Mouse (Mus musculus): ENCODE measurements around the gene Ptchd3. TPM values are rescaled to one million over a fixed set of nuclear protein-coding genes. Genes with fewer than 3 reads are reported as not detected.

Ptchd3 gene
- not detected in 2 replicates for polyA plus RNA-seq (2012; rRNA removed)

DNA sequence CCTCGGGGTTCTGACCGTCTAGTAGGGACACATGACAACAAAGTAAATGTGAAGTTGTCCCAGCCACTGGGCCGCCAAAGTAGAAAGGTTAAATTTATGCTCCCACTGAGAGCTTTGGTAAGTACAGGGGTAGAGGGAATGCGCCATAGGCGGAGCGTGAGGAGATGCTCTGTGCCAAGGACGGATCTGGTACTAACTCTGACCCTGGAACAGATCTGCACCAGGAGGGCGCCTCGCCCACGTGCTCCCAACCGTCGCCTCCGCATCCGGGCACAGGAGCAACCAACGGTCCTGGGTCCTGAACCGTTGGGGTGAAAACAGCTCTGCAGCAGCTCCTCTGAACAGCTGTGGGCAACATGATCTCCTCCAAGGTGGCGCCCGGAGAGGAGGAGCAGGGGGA, at the start of gene Ptchd3:
Gene Ptchd3, plus strand, starts transcription at position 301 of the 400 bp plus-strand sequence.
- no peaks in the 10 kb centered on the region for H3K36me3 ChIP-seq (ENCODE audit: control insufficient read depth, insufficient read depth, low read length)
- TF ChIP-seq POLR2A (IDR thresholded peaks at IDR 0.05; ENCODE audit: low read depth, low read length): no peak
- TF ChIP-seq CTCF (IDR thresholded peaks at IDR 0.05; ENCODE audit: extremely low read depth, insufficient read length, insufficient replicate concordance, low read depth, low read length): no peak
- WGBS: 68% methylated on average over 18 of the region's 18 CpGs

DNA sequence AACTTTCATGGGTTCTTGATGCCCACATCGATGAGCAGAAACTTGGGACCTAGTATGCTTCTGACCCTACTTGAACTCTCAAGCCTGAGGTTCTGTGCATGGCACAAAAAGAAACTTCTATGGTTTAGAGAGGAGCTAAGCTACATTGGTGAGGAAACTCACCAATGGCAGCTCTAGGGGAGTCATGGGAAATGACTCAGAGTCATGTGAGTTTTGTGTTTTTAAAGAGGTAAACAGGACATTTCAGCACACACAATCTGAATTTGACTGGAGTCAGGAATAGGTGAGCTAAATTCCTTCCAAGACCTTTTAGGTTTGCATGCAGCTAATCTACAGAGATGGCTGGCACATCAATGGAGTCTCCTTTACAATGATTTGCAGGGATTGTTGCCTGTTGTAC, 48.2 kb upstream of the Ptchd3 start:
- WGBS: 91% methylated on average over 1 of the region's 1 CpGs
- Histone ChIP-seq H3K4me3 (ENCODE audit: low read depth, low read length) (no peak overlapping the region), H3K27me3 (ENCODE audit: control insufficient read depth, insufficient read depth, low read length) (no peaks in the 10 kb centered on the region), H3K4me1 (ENCODE audit: control insufficient read depth, insufficient read depth, insufficient read length, low read length) (no peaks in the 10 kb centered on the region), H3K27ac (ENCODE audit: insufficient read depth, low read depth, low read length) (no peak overlapping the region), H3K36me3 (ENCODE audit: control insufficient read depth, insufficient read depth, low read length) (no peaks in the 10 kb centered on the region)
- TF ChIP-seq POLR2A (IDR thresholded peaks at IDR 0.05; ENCODE audit: low read depth, low read length): no peak
- TF ChIP-seq CTCF (IDR thresholded peaks at IDR 0.05; ENCODE audit: extremely low read depth, insufficient read length, insufficient replicate concordance, low read depth, low read length): no peak

More for the DNA sequence above, at the start of gene Ptchd3:
- Histone ChIP-seq H3K4me3 (ENCODE audit: low read depth, low read length) (no peak within 1 kb of the TSS), H3K27me3 (ENCODE audit: control insufficient read depth, insufficient read depth, low read length) (no peaks in the 10 kb centered on the region), H3K4me1 (ENCODE audit: control insufficient read depth, insufficient read depth, insufficient read length, low read length) (no peaks in the 10 kb centered on the region), H3K27ac (ENCODE audit: insufficient read depth, low read depth, low read length) (no peak within 1 kb of the TSS)

DNA sequence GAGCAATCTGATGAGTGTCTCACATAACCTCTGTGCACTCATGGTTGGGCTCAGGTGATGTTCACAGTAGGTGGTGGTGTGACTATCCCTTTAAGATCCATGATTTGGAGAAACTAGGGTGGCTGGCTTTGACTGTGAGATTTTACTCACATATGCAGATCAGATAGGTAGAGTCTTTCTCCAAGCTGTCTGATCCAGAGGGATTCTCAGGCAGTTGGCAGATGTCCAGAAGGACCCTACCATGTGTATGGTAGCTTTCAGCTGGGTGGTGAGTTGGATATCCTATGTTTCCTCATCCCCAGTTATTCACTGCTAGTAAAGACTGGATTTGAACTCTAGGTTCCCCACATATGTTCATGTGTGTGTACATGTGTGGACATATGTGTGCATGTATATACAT, 42.6 kb upstream of the Ptchd3 start:
- H3K27me3 ChIP-seq (ENCODE audit: control insufficient read depth, insufficient read depth, low read length): no peaks in the 10 kb centered on the region

DNA sequence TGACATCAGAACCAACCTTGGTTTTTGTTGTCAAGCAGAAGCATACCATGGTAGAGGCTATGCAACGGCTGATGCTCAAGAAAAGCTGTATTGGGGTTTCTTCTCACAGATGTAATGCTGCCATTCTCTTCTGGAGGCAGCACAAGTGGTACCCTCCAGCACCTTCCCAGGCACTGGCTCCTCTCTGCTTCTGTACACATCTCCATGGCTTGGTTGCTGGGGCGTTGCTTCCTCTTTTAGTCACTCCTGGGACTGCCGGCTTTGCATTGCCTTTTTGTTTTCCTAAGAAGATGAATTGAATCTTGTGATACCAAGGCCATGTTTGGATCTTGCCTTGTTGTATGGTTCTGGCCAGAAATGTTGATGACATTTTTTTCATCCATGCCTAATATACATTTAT, 40.5 kb upstream of the Ptchd3 start:
- H3K27ac ChIP-seq (ENCODE audit: insufficient read depth, low read depth, low read length): no peak overlapping the region
- peaks cover 14% of the 10 kb centered on the region; the same call in 1 of the 2 replicates for H3K4me1 ChIP-seq (ENCODE audit: control insufficient read depth, insufficient read depth, insufficient read length, low read length)
- no peak for TF ChIP-seq POLR2A (IDR thresholded peaks at IDR 0.05; ENCODE audit: low read depth, low read length)
- TF ChIP-seq CTCF (IDR thresholded peaks at IDR 0.05; ENCODE audit: extremely low read depth, insufficient read length, insufficient replicate concordance, low read depth, low read length): no peak
- no peaks in the 10 kb centered on the region for H3K36me3 ChIP-seq (ENCODE audit: control insufficient read depth, insufficient read depth, low read length)
- no peaks in the 10 kb centered on the region for H3K27me3 ChIP-seq (ENCODE audit: control insufficient read depth, insufficient read depth, low read length)
- H3K4me3 ChIP-seq (ENCODE audit: low read depth, low read length): no peak overlapping the region
- WGBS: 84% methylated on average over 3 of the region's 3 CpGs

More for the DNA sequence above, 42.6 kb upstream of the Ptchd3 start:
- Histone ChIP-seq H3K4me3 (ENCODE audit: low read depth, low read length) (no peak overlapping the region), H3K36me3 (ENCODE audit: control insufficient read depth, insufficient read depth, low read length) (no peaks in the 10 kb centered on the region), H3K27ac (ENCODE audit: insufficient read depth, low read depth, low read length) (no peak overlapping the region), H3K4me1 (ENCODE audit: control insufficient read depth, insufficient read depth, insufficient read length, low read length) (peaks cover 12% of the 10 kb centered on the region; the same call in 1 of the 2 replicates)
- TF ChIP-seq CTCF (IDR thresholded peaks at IDR 0.05; ENCODE audit: extremely low read depth, insufficient read length, insufficient replicate concordance, low read depth, low read length) (no peak), POLR2A (IDR thresholded peaks at IDR 0.05; ENCODE audit: low read depth, low read length) (no peak)

DNA sequence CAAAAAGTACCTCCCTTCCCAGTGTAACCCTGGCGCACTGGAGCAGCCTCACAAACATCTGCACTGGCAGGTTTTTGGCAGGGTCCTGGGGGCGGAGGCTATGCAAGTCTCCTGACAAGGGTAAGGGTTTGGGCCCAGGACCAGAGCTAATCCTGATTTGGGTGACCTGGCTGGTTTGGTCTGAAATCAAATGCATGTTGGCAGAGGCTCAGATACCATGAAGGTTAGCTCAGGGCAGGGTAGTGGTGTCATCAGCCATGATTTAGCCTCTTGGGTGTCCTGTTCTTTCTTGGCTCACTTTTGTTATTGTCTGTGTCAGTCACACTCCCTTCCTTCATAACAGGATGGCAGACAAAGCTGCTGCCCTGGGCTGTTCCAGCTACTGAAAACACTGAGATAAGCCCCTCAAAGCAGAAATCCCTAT, 39.4 kb upstream of the Ptchd3 start:
- WGBS: 87% methylated on average over 2 of the region's 2 CpGs
- no peak overlapping the region for H3K27ac ChIP-seq (ENCODE audit: insufficient read depth, low read depth, low read length)
- no peaks in the 10 kb centered on the region for H3K36me3 ChIP-seq (ENCODE audit: control insufficient read depth, insufficient read depth, low read length)
- H3K27me3 ChIP-seq (ENCODE audit: control insufficient read depth, insufficient read depth, low read length): no peaks in the 10 kb centered on the region
- TF ChIP-seq CTCF (IDR thresholded peaks at IDR 0.05; ENCODE audit: extremely low read depth, insufficient read length, insufficient replicate concordance, low read depth, low read length) (no peak), POLR2A (IDR thresholded peaks at IDR 0.05; ENCODE audit: low read depth, low read length) (no peak)
- H3K4me1 ChIP-seq (ENCODE audit: control insufficient read depth, insufficient read depth, insufficient read length, low read length): peaks cover 22% of the 10 kb centered on the region; the same call in 1 of the 2 replicates
- H3K4me3 ChIP-seq (ENCODE audit: low read depth, low read length): no peak overlapping the region

DNA sequence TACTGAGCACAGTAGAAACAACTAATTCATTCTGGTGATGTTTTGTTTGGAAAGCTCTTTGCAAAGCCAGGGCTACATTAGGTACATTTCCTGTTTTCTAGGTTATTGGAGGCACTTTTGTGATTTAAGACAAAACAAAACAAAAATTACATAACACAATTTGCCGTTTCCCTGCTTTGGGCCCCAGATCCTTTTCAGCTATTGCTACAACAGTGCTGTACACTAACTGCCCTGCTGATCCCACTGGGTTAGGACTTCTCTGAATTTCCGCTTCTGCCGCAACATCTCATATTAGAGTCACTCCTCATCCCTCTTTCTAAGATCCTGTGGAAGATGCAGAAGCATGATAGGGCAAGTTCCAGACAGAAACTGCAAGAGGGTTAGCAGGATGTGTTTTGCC, 38.6 kb upstream of the Ptchd3 start:
- H3K27ac ChIP-seq (ENCODE audit: insufficient read depth, low read depth, low read length): no peak overlapping the region
- H3K4me3 ChIP-seq (ENCODE audit: low read depth, low read length): no peak overlapping the region
- TF ChIP-seq CTCF (IDR thresholded peaks at IDR 0.05; ENCODE audit: extremely low read depth, insufficient read length, insufficient replicate concordance, low read depth, low read length) (no peak), POLR2A (IDR thresholded peaks at IDR 0.05; ENCODE audit: low read depth, low read length) (no peak)
- 89% methylated on average over 3 of the region's 3 CpGs for WGBS
- peaks cover 28% of the 10 kb centered on the region; the same call in 1 of the 2 replicates for H3K4me1 ChIP-seq (ENCODE audit: control insufficient read depth, insufficient read depth, insufficient read length, low read length)
- H3K27me3 ChIP-seq (ENCODE audit: control insufficient read depth, insufficient read depth, low read length): no peaks in the 10 kb centered on the region
- H3K36me3 ChIP-seq (ENCODE audit: control insufficient read depth, insufficient read depth, low read length): no peaks in the 10 kb centered on the region

DNA sequence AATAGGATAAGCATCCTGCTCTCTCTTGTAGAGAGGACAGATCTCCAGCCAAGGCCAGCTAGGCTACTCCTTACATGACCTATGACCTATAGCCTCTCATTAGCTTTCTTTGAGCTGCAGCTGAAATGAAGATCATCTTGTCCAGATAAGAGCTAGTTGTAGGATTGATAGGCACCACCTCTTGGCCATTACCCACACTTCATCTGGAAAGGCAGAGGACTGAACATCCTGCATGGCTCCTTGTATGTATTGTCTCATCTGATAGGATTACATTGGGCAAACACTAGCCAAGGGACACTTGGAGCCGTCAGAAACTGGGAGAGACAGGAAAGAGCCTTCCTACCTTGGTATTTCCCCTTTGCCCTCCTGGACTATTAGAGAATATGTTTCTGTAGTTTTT, 38.1 kb upstream of the Ptchd3 start:
- Histone ChIP-seq H3K36me3 (ENCODE audit: control insufficient read depth, insufficient read depth, low read length) (no peaks in the 10 kb centered on the region), H3K27ac (ENCODE audit: insufficient read depth, low read depth, low read length) (no peak overlapping the region), H3K4me1 (ENCODE audit: control insufficient read depth, insufficient read depth, insufficient read length, low read length) (peaks cover 31% of the 10 kb centered on the region; the same call in 1 of the 2 replicates), H3K4me3 (ENCODE audit: low read depth, low read length) (no peak overlapping the region), H3K27me3 (ENCODE audit: control insufficient read depth, insufficient read depth, low read length) (no peaks in the 10 kb centered on the region)
- WGBS: 62% methylated on average over 1 of the region's 1 CpGs
- no peak for TF ChIP-seq POLR2A (IDR thresholded peaks at IDR 0.05; ENCODE audit: low read depth, low read length)
- no peak for TF ChIP-seq CTCF (IDR thresholded peaks at IDR 0.05; ENCODE audit: extremely low read depth, insufficient read length, insufficient replicate concordance, low read depth, low read length)
